Mouse (Mus musculus) stomach, postnatal 0 days (tissue): ENCODE results near the gene Uggt2.

ENCODE experiments used
- CTCF ChIP-seq: IDR thresholded peaks from 2 replicates; pipeline ENCODE4 v1.5.1; 2016; ENCODE audit warnings: antibody characterized with exemption, low read depth, mild to moderate bottlenecking, moderate library complexity
- EP300 ChIP-seq: optimal IDR thresholded peaks from 2 replicates; pipeline ENCODE3; 2016; ENCODE audit warnings: antibody characterized with exemption

DNA sequence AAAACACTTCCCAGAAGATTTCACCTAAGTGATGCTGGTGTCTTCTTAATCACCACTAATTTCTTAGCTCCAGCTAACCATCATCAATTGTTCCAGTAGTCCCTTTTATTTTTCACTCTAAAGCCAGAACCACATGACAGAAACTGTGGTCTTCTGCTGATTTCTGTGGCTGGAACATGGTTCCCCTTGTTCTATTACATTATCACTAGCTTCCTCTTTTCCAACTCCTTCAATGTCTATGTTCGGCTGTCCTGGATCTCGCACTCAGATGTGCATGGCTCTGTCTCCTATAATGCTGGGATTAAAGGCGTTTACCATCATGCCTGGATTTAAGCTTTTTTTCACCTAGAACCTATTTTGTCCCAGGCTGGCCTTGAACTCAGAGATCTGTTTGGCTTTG, 46.9 kb downstream of the Uggt2 start:
- TF ChIP-seq CTCF (no peak), EP300 (no peak)
